Mouse (Mus musculus): ENCODE data around the gene Nlrp3. TPM values are rescaled to one million over a fixed set of nuclear protein-coding genes. Genes with fewer than 3 reads are reported as not detected.

Nlrp3 gene
- polyA plus RNA-seq, 1 experiment from 2014 or later, result 0.80 TPM

DNA sequence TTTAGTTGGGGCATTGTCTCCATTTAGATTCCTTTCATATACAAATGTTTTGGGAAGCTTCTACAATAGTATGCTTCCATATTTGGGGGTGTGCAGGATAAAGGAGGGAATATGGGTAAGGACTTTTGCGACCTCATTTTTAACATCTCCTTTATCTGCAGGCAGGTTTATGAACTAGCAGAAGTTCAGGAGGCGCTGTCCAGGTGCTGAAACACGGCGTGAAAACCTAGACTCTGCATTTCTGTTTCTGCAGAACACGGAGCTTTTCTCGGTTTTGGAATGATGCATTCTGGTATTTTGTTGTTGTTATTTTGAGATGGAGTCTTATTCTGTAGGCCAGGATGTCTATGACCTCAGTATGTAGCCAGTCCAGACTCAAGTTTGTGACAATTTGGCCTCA is 43.2 kb downstream of the Nlrp3 start:
- no peak for ATAC-seq (ENCODE audit: insufficient read depth, low FRiP score, low read depth)
- H3K4me2 ChIP-seq, result no peak overlapping the region
- H3K4me3 ChIP-seq (replicated peaks), result no peak overlapping the region
- no peaks in the 10 kb centered on the region for H3K4me1 ChIP-seq
- no peaks in the 10 kb centered on the region for H3K27me3 ChIP-seq (replicated peaks)
- no peaks in the 10 kb centered on the region for H3K36me3 ChIP-seq
- no peak overlapping the region for H3K27ac ChIP-seq
- H3K9ac ChIP-seq, result no peak overlapping the region
- WGBS, result 21% methylated on average over 6 of the region's 6 CpGs
- H3K9me3 ChIP-seq, result no peaks in the 10 kb centered on the region

DNA sequence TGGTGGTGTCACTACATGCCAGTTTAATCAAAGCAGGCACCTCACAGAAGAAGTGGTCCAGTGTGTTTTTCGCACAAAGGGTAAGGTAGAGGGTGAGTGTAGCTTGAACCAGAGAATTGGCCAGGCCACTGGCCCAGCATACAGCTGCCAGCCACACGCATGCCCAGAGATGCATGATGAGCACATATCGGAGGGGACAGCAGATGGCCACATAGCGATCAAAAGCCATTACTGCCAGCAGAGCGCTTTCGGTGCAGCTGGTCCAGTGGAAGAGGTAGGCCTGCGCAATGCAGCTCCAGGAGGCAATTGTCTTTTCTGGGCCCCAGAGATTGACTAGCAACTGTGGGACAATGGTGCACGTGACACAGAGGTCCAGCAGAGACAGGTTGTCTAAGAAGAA is 48.1 kb downstream of the Nlrp3 start:
- WGBS, result 89% methylated on average over 8 of the region's 8 CpGs
- no peak overlapping the region for H3K4me2 ChIP-seq

DNA sequence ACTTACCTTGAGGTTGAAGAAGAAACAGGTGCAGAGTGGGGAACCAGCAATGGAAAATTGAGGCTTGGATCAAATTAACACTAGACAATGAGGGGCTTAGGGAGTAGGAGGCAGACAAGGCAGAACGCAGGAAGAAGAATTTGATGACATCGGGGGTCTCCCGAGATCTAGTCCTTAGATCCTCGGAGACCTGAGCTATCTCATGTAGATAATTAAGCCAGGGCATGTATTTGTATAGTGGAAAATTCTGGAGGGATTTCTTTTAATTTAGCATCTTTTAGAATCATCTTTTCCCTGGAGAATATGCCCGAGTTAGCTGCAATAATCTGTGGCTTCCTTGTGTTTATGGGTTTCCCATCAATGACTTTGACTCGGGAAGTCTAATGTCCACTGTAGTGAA is 51.8 kb downstream of the Nlrp3 start, which contains the start of gene Olfr223:
TSS of gene Olfr223 (minus strand) at position 101 of the 400 bp plus-strand sequence.
- no peaks in the 10 kb centered on the region for H3K36me3 ChIP-seq
- H3K27me3 ChIP-seq (replicated peaks), result no peaks in the 10 kb centered on the region
- WGBS, result 83% methylated on average over 6 of the region's 6 CpGs
- H3K4me3 ChIP-seq (replicated peaks), result no peak within 1 kb of the TSS
- no peak for ATAC-seq (ENCODE audit: insufficient read depth, low FRiP score, low read depth)
- H3K9ac ChIP-seq, result no peak within 1 kb of the TSS
- H3K9me3 ChIP-seq, result no peaks in the 10 kb centered on the region
- no peaks in the 10 kb centered on the region for H3K4me1 ChIP-seq
- H3K27ac ChIP-seq, result no peak within 1 kb of the TSS
- H3K4me2 ChIP-seq, result no peak within 1 kb of the TSS

More for the DNA sequence above, 48.1 kb downstream of the Nlrp3 start:
- Histone ChIP-seq H3K4me3 (replicated peaks) (no peak overlapping the region), H3K27ac (no peak overlapping the region), H3K36me3 (no peaks in the 10 kb centered on the region), H3K9ac (no peak overlapping the region), H3K4me1 (no peaks in the 10 kb centered on the region), H3K9me3 (no peaks in the 10 kb centered on the region), H3K27me3 (replicated peaks) (no peaks in the 10 kb centered on the region)
- ATAC-seq (ENCODE audit: insufficient read depth, low FRiP score, low read depth), result no peak

- H3K4me3 ChIP-seq (replicated peaks), result no peak overlapping the region
- WGBS, result 48% methylated on average over 4 of the region's 4 CpGs
- no peaks in the 10 kb centered on the region for H3K36me3 ChIP-seq
- no peak overlapping the region for H3K4me2 ChIP-seq
- H3K9me3 ChIP-seq, result no peaks in the 10 kb centered on the region
- H3K9ac ChIP-seq, result no peak overlapping the region
- ATAC-seq (ENCODE audit: insufficient read depth, low FRiP score, low read depth), result no peak
- no peaks in the 10 kb centered on the region for H3K27me3 ChIP-seq (replicated peaks)
- no peaks in the 10 kb centered on the region for H3K4me1 ChIP-seq
- no peak overlapping the region for H3K27ac ChIP-seq
Measured at GRCm38 (mm10) chr11:59596091-59596490, 54.7 kb downstream of the Nlrp3 start.

- Histone ChIP-seq H3K4me3 (replicated peaks) (no peak overlapping the region), H3K9me3 (no peaks in the 10 kb centered on the region), H3K4me2 (no peak overlapping the region), H3K27me3 (replicated peaks) (no peaks in the 10 kb centered on the region), H3K4me1 (no peaks in the 10 kb centered on the region), H3K27ac (no peak overlapping the region), H3K9ac (no peak overlapping the region), H3K36me3 (no peaks in the 10 kb centered on the region)
- no peak for ATAC-seq (ENCODE audit: insufficient read depth, low FRiP score, low read depth)
- 75% methylated on average over 8 of the region's 8 CpGs for WGBS
Measured at GRCm38 (mm10) chr11:59596950-59597349, 55.6 kb downstream of the Nlrp3 start.

DNA sequence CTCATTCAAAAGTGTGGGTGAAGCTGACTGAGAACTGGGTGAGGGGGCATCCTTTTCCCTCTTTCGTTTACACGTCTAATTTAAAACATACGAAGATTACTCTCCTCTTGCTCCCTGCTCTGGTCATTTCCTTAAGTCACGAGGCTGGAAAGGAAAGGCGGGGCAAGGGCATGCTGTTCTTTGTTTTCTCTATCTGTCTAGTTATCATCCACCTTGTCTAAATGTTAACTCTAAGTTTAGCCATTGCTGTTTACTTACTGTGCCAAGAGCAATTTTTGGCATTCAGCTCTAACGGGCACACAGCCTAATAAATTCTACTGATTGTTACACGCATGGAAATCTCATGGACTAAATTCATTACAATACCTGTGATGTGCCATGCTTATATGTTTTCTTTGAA is 57.8 kb downstream of the Nlrp3 start:
- Histone ChIP-seq H3K4me2 (no peak overlapping the region), H3K4me3 (replicated peaks) (no peak overlapping the region), H3K27me3 (replicated peaks) (no peaks in the 10 kb centered on the region), H3K36me3 (no peaks in the 10 kb centered on the region), H3K9ac (no peak overlapping the region), H3K9me3 (no peaks in the 10 kb centered on the region), H3K27ac (no peak overlapping the region), H3K4me1 (no peaks in the 10 kb centered on the region)
- 47% methylated on average over 7 of the region's 7 CpGs for WGBS
- no peak for ATAC-seq (ENCODE audit: insufficient read depth, low FRiP score, low read depth)

- no peak for ATAC-seq (ENCODE audit: insufficient read depth, low FRiP score, low read depth)
- no peak overlapping the region for H3K4me2 ChIP-seq
- no peaks in the 10 kb centered on the region for H3K36me3 ChIP-seq
- H3K27me3 ChIP-seq (replicated peaks), result no peaks in the 10 kb centered on the region
- 81% methylated on average over 3 of the region's 3 CpGs for WGBS
- no peak overlapping the region for H3K27ac ChIP-seq
- no peaks in the 10 kb centered on the region for H3K4me1 ChIP-seq
- H3K9me3 ChIP-seq, result no peaks in the 10 kb centered on the region
- no peak overlapping the region for H3K4me3 ChIP-seq (replicated peaks)
- no peak overlapping the region for H3K9ac ChIP-seq
Measured at GRCm38 (mm10) chr11:59600872-59601271, 59.5 kb downstream of the Nlrp3 start.

DNA sequence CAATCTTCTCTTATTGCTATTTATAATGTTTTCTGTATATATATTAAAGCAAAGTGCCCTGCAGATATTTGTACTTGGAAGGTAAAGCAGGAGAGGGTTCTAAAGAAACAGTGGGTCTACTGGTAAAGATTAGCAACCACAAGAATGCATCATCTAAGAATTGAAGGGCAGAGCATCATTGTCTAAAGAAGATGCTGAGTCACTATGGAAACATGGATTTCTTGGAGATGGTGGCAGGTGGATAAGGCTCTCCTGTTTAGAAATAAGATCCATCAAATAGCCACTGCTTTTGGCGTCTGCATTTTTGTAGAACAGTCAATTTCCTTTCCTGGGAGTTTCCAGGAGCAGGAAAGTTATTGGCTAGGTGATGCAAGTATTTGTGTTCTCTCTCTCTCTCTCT is 60.9 kb downstream of the Nlrp3 start:
- no peak overlapping the region for H3K9ac ChIP-seq
- no peaks in the 10 kb centered on the region for H3K9me3 ChIP-seq
- H3K36me3 ChIP-seq, result no peaks in the 10 kb centered on the region
- no peak overlapping the region for H3K27ac ChIP-seq
- no peaks in the 10 kb centered on the region for H3K4me1 ChIP-seq
- H3K4me2 ChIP-seq, result no peak overlapping the region
- no peak overlapping the region for H3K4me3 ChIP-seq (replicated peaks)
- H3K27me3 ChIP-seq (replicated peaks), result no peaks in the 10 kb centered on the region
- ATAC-seq (ENCODE audit: insufficient read depth, low FRiP score, low read depth), result no peak
- WGBS, result 32% methylated on average over 1 of the region's 1 CpGs

DNA sequence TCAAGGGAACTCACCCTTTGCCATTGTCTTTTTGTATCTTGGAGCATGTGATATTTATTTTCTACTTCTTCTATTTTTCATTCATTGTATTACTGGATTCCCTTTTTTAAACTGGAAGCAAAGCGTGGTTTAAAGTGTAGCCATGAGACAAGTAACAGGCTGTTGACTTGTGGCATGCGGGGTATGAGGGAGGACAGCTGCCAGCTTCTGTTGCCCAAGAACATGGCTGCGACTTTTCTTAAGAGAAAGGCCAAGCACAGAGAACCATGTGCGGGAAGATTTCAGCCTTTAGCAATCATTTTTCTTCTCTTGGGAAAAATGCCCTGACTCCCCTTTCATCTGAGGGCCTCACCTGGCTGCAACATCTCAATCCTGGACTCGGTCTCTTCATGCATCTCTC is 70.3 kb downstream of the Nlrp3 start:
- no peak for ATAC-seq (ENCODE audit: insufficient read depth, low FRiP score, low read depth)
- Histone ChIP-seq H3K9me3 (no peaks in the 10 kb centered on the region), H3K4me2 (no peak overlapping the region), H3K4me3 (replicated peaks) (no peak overlapping the region), H3K27me3 (replicated peaks) (no peaks in the 10 kb centered on the region), H3K9ac (no peak overlapping the region), H3K36me3 (no peaks in the 10 kb centered on the region), H3K27ac (no peak overlapping the region), H3K4me1 (no peaks in the 10 kb centered on the region)
- 66% methylated on average over 5 of the region's 5 CpGs for WGBS

DNA sequence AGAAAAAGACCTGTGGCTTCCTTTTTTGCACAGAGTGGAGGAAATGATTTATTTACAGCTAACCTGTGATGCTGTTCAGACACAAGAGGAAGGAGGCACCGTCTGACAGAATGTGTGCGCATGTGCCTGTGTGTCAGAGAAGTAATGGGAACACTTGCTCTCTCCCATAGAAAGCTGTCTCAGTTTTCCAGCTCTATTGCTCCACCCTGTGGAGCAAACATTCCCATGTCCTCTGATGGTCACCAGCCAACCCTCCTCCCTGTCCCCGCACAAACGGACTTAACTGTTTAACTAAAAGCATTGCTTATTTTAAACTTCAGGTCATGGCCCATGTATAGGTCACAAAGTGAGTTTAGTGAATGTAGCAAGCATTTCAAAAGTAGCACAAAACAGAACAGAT is 72.8 kb downstream of the Nlrp3 start:
- Histone ChIP-seq H3K36me3 (no peaks in the 10 kb centered on the region), H3K4me3 (replicated peaks) (no peak overlapping the region), H3K4me1 (no peaks in the 10 kb centered on the region), H3K4me2 (no peak overlapping the region), H3K9ac (no peak overlapping the region), H3K9me3 (no peaks in the 10 kb centered on the region), H3K27ac (no peak overlapping the region), H3K27me3 (replicated peaks) (no peaks in the 10 kb centered on the region)
- no peak for ATAC-seq (ENCODE audit: insufficient read depth, low FRiP score, low read depth)
- 16% methylated on average over 4 of the region's 4 CpGs for WGBS

Other genes starting within 250 kb of the Nlrp3 start
- gene Wnt9a, start 234.6 kb upstream of the Nlrp3 start, polyA plus RNA-seq (2015; fragmentation: Nextera tagmentation; extraction: Ambion mirVana), result 4.9 and 5.3 TPM in 2 replicates
- 0.10 TPM in 1 of 2 replicates, not detected in the other for gene Prss38, start 165.9 kb upstream of the Nlrp3 start, polyA plus RNA-seq (2015; fragmentation: Nextera tagmentation; extraction: Ambion mirVana)
- 10.5 and 11.0 TPM in 2 replicates for gene Jmjd4, start 91.5 kb upstream of the Nlrp3 start, polyA plus RNA-seq (2015; fragmentation: Nextera tagmentation; extraction: Ambion mirVana)
- gene Snap47, start 90.4 kb upstream of the Nlrp3 start, polyA plus RNA-seq (2015; fragmentation: Nextera tagmentation; extraction: Ambion mirVana), result 88.7 and 91.0 TPM in 2 replicates
- 6.0 and 6.6 TPM in 2 replicates for gene Zfp867, start 69.1 kb upstream of the Nlrp3 start, polyA plus RNA-seq (2015; fragmentation: Nextera tagmentation; extraction: Ambion mirVana)
- gene Zkscan17, start 14.8 kb upstream of the Nlrp3 start, polyA plus RNA-seq (2015; fragmentation: Nextera tagmentation; extraction: Ambion mirVana), result 17.0 and 18.0 TPM in 2 replicates
- gene Olfr222, start 34.7 kb downstream of the Nlrp3 start, polyA plus RNA-seq (2015; fragmentation: Nextera tagmentation; extraction: Ambion mirVana), result not detected in 2 replicates
- gene Olfr223, start 51.7 kb downstream of the Nlrp3 start, polyA plus RNA-seq (2015; fragmentation: Nextera tagmentation; extraction: Ambion mirVana), result not detected in 2 replicates
- gene Mprip, start 119.7 kb downstream of the Nlrp3 start, polyA plus RNA-seq (2015; fragmentation: Nextera tagmentation; extraction: Ambion mirVana), result 75.3 and 78.2 TPM in 2 replicates
- gene Pld6, start 246.1 kb downstream of the Nlrp3 start, polyA plus RNA-seq (2015; fragmentation: Nextera tagmentation; extraction: Ambion mirVana), result 3.8 and 5.1 TPM in 2 replicates